Mouse (Mus musculus): Measurements from ENCODE around the gene Amph. TPM values are rescaled to one million over a fixed set of nuclear protein-coding genes. Genes with fewer than 3 reads are reported as not detected.
A peak's percentile ranks its signal among the peaks of the same experiment; 100 is the strongest.
"Not testable (repeated sequence)": the region's sequence is repeated elsewhere in the genome, so short reads cannot be mapped to it uniquely, and the experiment has no call there.

Amph gene
- polyA plus RNA-seq (2014; fragmentation: Nextera tagmentation; extraction: Ambion mirVana) = 10.9 and 11.5 TPM in 2 replicates

GRCm38 (mm10) chr13:18948171-18949028 lies at the start of gene Amph:
Gene Amph, plus strand, starts transcription at chr13:18948205.
- 1% methylated on average over 70 of the region's 70 CpGs for WGBS
- DNase-seq (ENCODE audit: low spot score) = peak; percentile 85
- peak within 1 kb of the TSS; percentile 86 for H3K4me2 ChIP-seq (replicated peaks; ENCODE audit: low read depth, low read length)
- peak within 1 kb of the TSS; percentile 56 for H3K27ac ChIP-seq (ENCODE audit: low read depth, low read length)
- H3K4me1 ChIP-seq (replicated peaks; ENCODE audit: control insufficient read depth, insufficient read depth, low read length) = no peaks in the 10 kb centered on the region
- peak within 1 kb of the TSS; percentile 80 for H3K4me3 ChIP-seq (ENCODE audit: low read depth, low read length)
- H3K9ac ChIP-seq (ENCODE audit: low read depth, low read length) = peak within 1 kb of the TSS; percentile 87
- no peaks in the 10 kb centered on the region for H3K36me3 ChIP-seq (ENCODE audit: control insufficient read depth, insufficient read depth, low read length)
- no peaks in the 10 kb centered on the region for H3K9me3 ChIP-seq (ENCODE audit: control insufficient read depth, low read length)
- peak; percentile 95 for ATAC-seq (ENCODE audit: low FRiP score)
- no peaks in the 10 kb centered on the region for H3K27me3 ChIP-seq (ENCODE audit: control insufficient read depth, insufficient read depth, low read length)

- ATAC-seq (ENCODE audit: low FRiP score) (no peak), DNase-seq (ENCODE audit: low spot score) (no peak)
- Histone ChIP-seq H3K4me1 (replicated peaks; ENCODE audit: control insufficient read depth, insufficient read depth, low read length) (no peaks in the 10 kb centered on the region), H3K9ac (ENCODE audit: low read depth, low read length) (no peak overlapping the region), H3K9me3 (ENCODE audit: control insufficient read depth, low read length) (no peaks in the 10 kb centered on the region), H3K27me3 (ENCODE audit: control insufficient read depth, insufficient read depth, low read length) (no peaks in the 10 kb centered on the region), H3K27ac (ENCODE audit: low read depth, low read length) (no peak overlapping the region), H3K36me3 (ENCODE audit: control insufficient read depth, insufficient read depth, low read length) (no peaks in the 10 kb centered on the region), H3K4me3 (ENCODE audit: low read depth, low read length) (no peak overlapping the region), H3K4me2 (replicated peaks; ENCODE audit: low read depth, low read length) (no peak overlapping the region)
- 90% methylated on average over 6 of the region's 6 CpGs for WGBS
These were observed 44.4 kb upstream of the Amph start for GRCm38 (mm10) chr13:18903623-18904022.

GRCm38 (mm10) chr13:18914774-18915173 lies 33.2 kb upstream of the Amph start:
- ATAC-seq (ENCODE audit: low FRiP score) (no peak), DNase-seq (ENCODE audit: low spot score) (no peak)
- Histone ChIP-seq H3K4me2 (replicated peaks; ENCODE audit: low read depth, low read length) (no peak overlapping the region), H3K36me3 (ENCODE audit: control insufficient read depth, insufficient read depth, low read length) (no peaks in the 10 kb centered on the region), H3K4me1 (replicated peaks; ENCODE audit: control insufficient read depth, insufficient read depth, low read length) (no peaks in the 10 kb centered on the region), H3K9me3 (ENCODE audit: control insufficient read depth, low read length) (no peaks in the 10 kb centered on the region), H3K27ac (ENCODE audit: low read depth, low read length) (no peak overlapping the region), H3K4me3 (ENCODE audit: low read depth, low read length) (no peak overlapping the region), H3K27me3 (ENCODE audit: control insufficient read depth, insufficient read depth, low read length) (no peaks in the 10 kb centered on the region), H3K9ac (ENCODE audit: low read depth, low read length) (no peak overlapping the region)
- 72% methylated on average over 4 of the region's 4 CpGs for WGBS

- H3K27ac ChIP-seq (ENCODE audit: low read depth, low read length); DNase-seq (ENCODE audit: low spot score); H3K4me1 ChIP-seq (replicated peaks; ENCODE audit: control insufficient read depth, insufficient read depth, low read length); H3K9ac ChIP-seq (ENCODE audit: low read depth, low read length); H3K4me2 ChIP-seq (replicated peaks; ENCODE audit: low read depth, low read length); H3K9me3 ChIP-seq (ENCODE audit: control insufficient read depth, low read length); ATAC-seq (ENCODE audit: low FRiP score); H3K4me3 ChIP-seq (ENCODE audit: low read depth, low read length); H3K27me3 ChIP-seq (ENCODE audit: control insufficient read depth, insufficient read depth, low read length); H3K36me3 ChIP-seq (ENCODE audit: control insufficient read depth, insufficient read depth, low read length): not testable (repeated sequence)
- WGBS = 88% methylated on average over 1 of the region's 2 CpGs
These were observed 14.8 kb upstream of the Amph start for GRCm38 (mm10) chr13:18933191-18933590.

- Histone ChIP-seq H3K27me3 (ENCODE audit: control insufficient read depth, insufficient read depth, low read length) (no peaks in the 10 kb centered on the region), H3K4me3 (ENCODE audit: low read depth, low read length) (peak overlapping the region; percentile 80), H3K9me3 (ENCODE audit: control insufficient read depth, low read length) (no peaks in the 10 kb centered on the region), H3K4me2 (replicated peaks; ENCODE audit: low read depth, low read length) (peak overlapping the region; percentile 86), H3K36me3 (ENCODE audit: control insufficient read depth, insufficient read depth, low read length) (no peaks in the 10 kb centered on the region), H3K9ac (ENCODE audit: low read depth, low read length) (no peak overlapping the region), H3K27ac (ENCODE audit: low read depth, low read length) (no peak overlapping the region), H3K4me1 (replicated peaks; ENCODE audit: control insufficient read depth, insufficient read depth, low read length) (no peaks in the 10 kb centered on the region)
- 17% methylated on average over 5 of the region's 5 CpGs for WGBS
- DNase-seq (ENCODE audit: low spot score) (no peak), ATAC-seq (ENCODE audit: low FRiP score) (no peak; the same call in 1 of the 2 replicates)
These were observed 319 bp upstream of the Amph start for GRCm38 (mm10) chr13:18947686-18948085.

- H3K4me2 ChIP-seq (replicated peaks; ENCODE audit: low read depth, low read length) = peak overlapping the region; percentile 86
- H3K27me3 ChIP-seq (ENCODE audit: control insufficient read depth, insufficient read depth, low read length) = no peaks in the 10 kb centered on the region
- H3K4me1 ChIP-seq (replicated peaks; ENCODE audit: control insufficient read depth, insufficient read depth, low read length) = no peaks in the 10 kb centered on the region
- H3K9ac ChIP-seq (ENCODE audit: low read depth, low read length) = peak overlapping the region; percentile 87
- ATAC-seq (ENCODE audit: low FRiP score) (peak; percentile 23; the same call in 1 of the 2 replicates), DNase-seq (ENCODE audit: low spot score) (no peak)
- peak overlapping the region; percentile 80 for H3K4me3 ChIP-seq (ENCODE audit: low read depth, low read length)
- no peaks in the 10 kb centered on the region for H3K36me3 ChIP-seq (ENCODE audit: control insufficient read depth, insufficient read depth, low read length)
- H3K27ac ChIP-seq (ENCODE audit: low read depth, low read length) = no peak overlapping the region; the same call in 1 of the 2 replicates
- no peaks in the 10 kb centered on the region for H3K9me3 ChIP-seq (ENCODE audit: control insufficient read depth, low read length)
- 9% methylated on average over 5 of the region's 5 CpGs for WGBS
These were observed 985 bp downstream of the Amph start for GRCm38 (mm10) chr13:18949029-18949350.

- Histone ChIP-seq H3K36me3 (ENCODE audit: control insufficient read depth, insufficient read depth, low read length) (no peaks in the 10 kb centered on the region), H3K9me3 (ENCODE audit: control insufficient read depth, low read length) (no peaks in the 10 kb centered on the region), H3K27me3 (ENCODE audit: control insufficient read depth, insufficient read depth, low read length) (no peaks in the 10 kb centered on the region), H3K27ac (ENCODE audit: low read depth, low read length) (no peak overlapping the region), H3K9ac (ENCODE audit: low read depth, low read length) (no peak overlapping the region), H3K4me2 (replicated peaks; ENCODE audit: low read depth, low read length) (peak overlapping the region; percentile 86; the same call in 1 of the 2 replicates), H3K4me3 (ENCODE audit: low read depth, low read length) (peak overlapping the region; percentile 80), H3K4me1 (replicated peaks; ENCODE audit: control insufficient read depth, insufficient read depth, low read length) (no peaks in the 10 kb centered on the region)
- DNase-seq (ENCODE audit: low spot score) (no peak), ATAC-seq (ENCODE audit: low FRiP score) (no peak)
- whole genome bisulfite sequencing = 70% methylated on average over 11 of the region's 11 CpGs
These were observed 1.7 kb downstream of the Amph start for GRCm38 (mm10) chr13:18949626-18950200.

GRCm38 (mm10) chr13:18953575-18953974 lies 5.6 kb downstream of the Amph start:
- ATAC-seq (ENCODE audit: low FRiP score) (peak; percentile 61; the same call in 1 of the 2 replicates), DNase-seq (ENCODE audit: low spot score) (peak; percentile 24)
- 87% methylated on average over 4 of the region's 4 CpGs for WGBS
- H3K9ac ChIP-seq (ENCODE audit: low read depth, low read length) = no peak overlapping the region
- H3K4me3 ChIP-seq (ENCODE audit: low read depth, low read length) = no peak overlapping the region
- no peaks in the 10 kb centered on the region for H3K9me3 ChIP-seq (ENCODE audit: control insufficient read depth, low read length)
- H3K27me3 ChIP-seq (ENCODE audit: control insufficient read depth, insufficient read depth, low read length) = no peaks in the 10 kb centered on the region
- no peak overlapping the region for H3K4me2 ChIP-seq (replicated peaks; ENCODE audit: low read depth, low read length)
- H3K36me3 ChIP-seq (ENCODE audit: control insufficient read depth, insufficient read depth, low read length) = no peaks in the 10 kb centered on the region
- no peaks in the 10 kb centered on the region for H3K4me1 ChIP-seq (replicated peaks; ENCODE audit: control insufficient read depth, insufficient read depth, low read length)
- no peak overlapping the region for H3K27ac ChIP-seq (ENCODE audit: low read depth, low read length)

Measured in hindbrain, embryonic 11.5 days (tissue).